Mouse (Mus musculus): ENCODE measurements around the gene Arhgap15.
"Not testable (repeated sequence)": the region's sequence is repeated elsewhere in the genome, so short reads cannot be mapped to it uniquely, and the experiment has no call there.

Arhgap15 gene

GRCm38 (mm10) chr2:43748287-43748983 is at the start of gene Arhgap15:
Gene Arhgap15, plus strand, starts transcription at chr2:43748824.
- peak; percentile 87 for DNase-seq (ENCODE audit: low read depth, low spot score)

- no peak for DNase-seq (ENCODE audit: low read depth, low spot score)
Observed at GRCm38 (mm10) chr2:43712611-43713138, 35.9 kb upstream of the Arhgap15 start.

GRCm38 (mm10) chr2:43722446-43723103 is 26.0 kb upstream of the Arhgap15 start:
- peak; percentile 82 for DNase-seq (ENCODE audit: low read depth, low spot score)

- DNase-seq (ENCODE audit: low read depth, low spot score): no peak
Observed at GRCm38 (mm10) chr2:43723104-43723541, 25.5 kb upstream of the Arhgap15 start.

GRCm38 (mm10) chr2:43727181-43727580 is 21.4 kb upstream of the Arhgap15 start:
- DNase-seq (ENCODE audit: low read depth, low spot score): no peak

- peak; percentile 66 for DNase-seq (ENCODE audit: low read depth, low spot score)
Observed at GRCm38 (mm10) chr2:43727693-43728092, 20.9 kb upstream of the Arhgap15 start.

GRCm38 (mm10) chr2:43728831-43729230 is 19.8 kb upstream of the Arhgap15 start:
- DNase-seq (ENCODE audit: low read depth, low spot score): no peak

- no peak for DNase-seq (ENCODE audit: low read depth, low spot score)
Observed at GRCm38 (mm10) chr2:43732396-43732795, 16.2 kb upstream of the Arhgap15 start.

GRCm38 (mm10) chr2:43735071-43735470 is 13.6 kb upstream of the Arhgap15 start:
- not testable (repeated sequence) for DNase-seq (ENCODE audit: low read depth, low spot score)

- DNase-seq (ENCODE audit: low read depth, low spot score): no peak
Observed at GRCm38 (mm10) chr2:43737546-43737945, 11.1 kb upstream of the Arhgap15 start.

- peak; percentile 80 for DNase-seq (ENCODE audit: low read depth, low spot score)
Observed at GRCm38 (mm10) chr2:43738562-43739112, 10.0 kb upstream of the Arhgap15 start.

- DNase-seq (ENCODE audit: low read depth, low spot score): peak; percentile 80
Observed at GRCm38 (mm10) chr2:43739190-43739818, 9.3 kb upstream of the Arhgap15 start.

GRCm38 (mm10) chr2:43749321-43749720 is 697 bp downstream of the Arhgap15 start:
- peak; percentile 51 for DNase-seq (ENCODE audit: low read depth, low spot score)

- no peak for DNase-seq (ENCODE audit: low read depth, low spot score)
Observed at GRCm38 (mm10) chr2:43755899-43756298, 7.3 kb downstream of the Arhgap15 start.

GRCm38 (mm10) chr2:43756626-43757025 is 8.0 kb downstream of the Arhgap15 start:
- no peak for DNase-seq (ENCODE audit: low read depth, low spot score)

GRCm38 (mm10) chr2:43761735-43762134 is 13.1 kb downstream of the Arhgap15 start:
- no peak for DNase-seq (ENCODE audit: low read depth, low spot score)

GRCm38 (mm10) chr2:43763279-43763678 is 14.7 kb downstream of the Arhgap15 start:
- no peak for DNase-seq (ENCODE audit: low read depth, low spot score)

- DNase-seq (ENCODE audit: low read depth, low spot score): no peak
Observed at GRCm38 (mm10) chr2:43764456-43764855, 15.8 kb downstream of the Arhgap15 start.

- DNase-seq (ENCODE audit: low read depth, low spot score): no peak
Observed at GRCm38 (mm10) chr2:43766200-43766599, 17.6 kb downstream of the Arhgap15 start.

GRCm38 (mm10) chr2:43769850-43770570 is 21.4 kb downstream of the Arhgap15 start:
- DNase-seq (ENCODE audit: low read depth, low spot score): no peak

- DNase-seq (ENCODE audit: low read depth, low spot score): peak; percentile 68
Observed at GRCm38 (mm10) chr2:43772640-43773039, 24.0 kb downstream of the Arhgap15 start.
